Mouse (Mus musculus): ENCODE measurements around the gene Grin2d. TPM values are rescaled to one million over a fixed set of nuclear protein-coding genes. Genes with fewer than 3 reads are reported as not detected.

The Grin2d gene
- total RNA-seq, 1 experiment from 2014 or later: not detected

GRCm38 (mm10) chr7:45793969-45794585 lies 84.1 kb downstream of the Grin2d start:
- no peak for ATAC-seq (replicated peaks; ENCODE audit: insufficient number of reproducible peaks, low FRiP score, low TSS enrichment, poor library complexity, severe bottlenecking)

- ATAC-seq (replicated peaks; ENCODE audit: insufficient number of reproducible peaks, low FRiP score, low TSS enrichment, poor library complexity, severe bottlenecking): no peak
These were observed 84.9 kb downstream of the Grin2d start for GRCm38 (mm10) chr7:45793240-45793639.

- no peak for ATAC-seq (replicated peaks; ENCODE audit: insufficient number of reproducible peaks, low FRiP score, low TSS enrichment, poor library complexity, severe bottlenecking)
These were observed 86.3 kb downstream of the Grin2d start for GRCm38 (mm10) chr7:45791756-45792490.

- ATAC-seq (replicated peaks; ENCODE audit: insufficient number of reproducible peaks, low FRiP score, low TSS enrichment, poor library complexity, severe bottlenecking): no peak
These were observed 87.5 kb downstream of the Grin2d start for GRCm38 (mm10) chr7:45790721-45791120.

GRCm38 (mm10) chr7:45787642-45788041 lies 90.5 kb downstream of the Grin2d start:
- ATAC-seq (replicated peaks; ENCODE audit: insufficient number of reproducible peaks, low FRiP score, low TSS enrichment, poor library complexity, severe bottlenecking): no peak

- ATAC-seq (replicated peaks; ENCODE audit: insufficient number of reproducible peaks, low FRiP score, low TSS enrichment, poor library complexity, severe bottlenecking): no peak
These were observed 91.3 kb downstream of the Grin2d start for GRCm38 (mm10) chr7:45786661-45787413.

- no peak for ATAC-seq (replicated peaks; ENCODE audit: insufficient number of reproducible peaks, low FRiP score, low TSS enrichment, poor library complexity, severe bottlenecking)
These were observed 92.0 kb downstream of the Grin2d start for GRCm38 (mm10) chr7:45786136-45786578.

- ATAC-seq (replicated peaks; ENCODE audit: insufficient number of reproducible peaks, low FRiP score, low TSS enrichment, poor library complexity, severe bottlenecking): no peak
These were observed 92.6 kb downstream of the Grin2d start for GRCm38 (mm10) chr7:45785388-45786135.

- ATAC-seq (replicated peaks; ENCODE audit: insufficient number of reproducible peaks, low FRiP score, low TSS enrichment, poor library complexity, severe bottlenecking): no peak
These were observed 93.4 kb downstream of the Grin2d start, which contains the start of gene Sult2b1 for GRCm38 (mm10) chr7:45784524-45785372. Gene Sult2b1 (minus strand): TSS chr7:45784669.

GRCm38 (mm10) chr7:45783511-45784091 lies 94.6 kb downstream of the Grin2d start, which contains the start of gene Lmtk3:
Gene Lmtk3 (plus strand): TSS chr7:45783738.
- ATAC-seq (replicated peaks; ENCODE audit: insufficient number of reproducible peaks, low FRiP score, low TSS enrichment, poor library complexity, severe bottlenecking): no peak

- no peak for ATAC-seq (replicated peaks; ENCODE audit: insufficient number of reproducible peaks, low FRiP score, low TSS enrichment, poor library complexity, severe bottlenecking)
These were observed 95.9 kb downstream of the Grin2d start for GRCm38 (mm10) chr7:45782271-45782670.

Other genes with a start within 250 kb of the Grin2d start
- 0.19 TPM in 1 of 3 replicates, not detected in the others for gene Mamstr, start 238.4 kb downstream of the Grin2d start, total RNA-seq (2017)
- gene Fut2, start 212.0 kb downstream of the Grin2d start, total RNA-seq (2017): 1.4 TPM in 1 of 3 replicates, not detected in the others
- gene Ntn5, start 194.4 kb downstream of the Grin2d start, total RNA-seq (2017): not detected in 3 replicates
- gene Sec1, start 184.0 kb downstream of the Grin2d start, total RNA-seq (2017): not detected in 3 replicates
- not detected in 3 replicates for gene Car11, start 178.5 kb downstream of the Grin2d start, total RNA-seq (2017)
- gene Dbp, start 173.3 kb downstream of the Grin2d start, total RNA-seq (2017): 4.3 to 13.1 TPM (median 4.5 TPM) in 3 replicates
- gene Rpl18, start 162.9 kb downstream of the Grin2d start, total RNA-seq (2017): 966 to 1,078 TPM (median 1,028 TPM) in 3 replicates
- gene Sphk2, start 160.4 kb downstream of the Grin2d start, total RNA-seq (2017): 11.0 to 15.9 TPM (median 11.5 TPM) in 3 replicates
- gene Fam83e, start 157.2 kb downstream of the Grin2d start, total RNA-seq (2017): 0.78 to 1.4 TPM in 2 of 3 replicates, not detected in the other
- gene Spaca4, start 152.6 kb downstream of the Grin2d start, total RNA-seq (2017): not detected in 3 replicates
- gene Lmtk3, start 94.6 kb downstream of the Grin2d start, total RNA-seq (2017): not detected in 3 replicates
- gene Sult2b1, start 93.7 kb downstream of the Grin2d start, total RNA-seq (2017): 1.3 to 7.5 TPM in 2 of 3 replicates, not detected in the other
- 59.2 to 78.0 TPM (median 72.7 TPM) in 3 replicates for gene Cyth2, start 63.8 kb downstream of the Grin2d start, total RNA-seq (2017)
- 0.19 TPM in 1 of 3 replicates, not detected in the others for gene Kcnj14, start 53.6 kb downstream of the Grin2d start, total RNA-seq (2017)
- gene Grwd1, start 47.4 kb downstream of the Grin2d start, total RNA-seq (2017): 5.8 to 8.7 TPM (median 6.7 TPM) in 3 replicates
- 28.7 to 45.8 TPM (median 45.2 TPM) in 3 replicates for gene Kdelr1, start 5.6 kb downstream of the Grin2d start, total RNA-seq (2017)
- not detected in 3 replicates for gene Syngr4, start 18.3 kb upstream of the Grin2d start, total RNA-seq (2017)
- 4.4 to 5.6 TPM (median 4.4 TPM) in 3 replicates for gene Tmem143, start 18.6 kb upstream of the Grin2d start, total RNA-seq (2017)
- 293 to 405 TPM (median 376 TPM) in 3 replicates for gene Emp3, start 43.0 kb upstream of the Grin2d start, total RNA-seq (2017)
- 2.9 TPM in 2 of 3 replicates, not detected in the other for gene Ccdc114, start 45.7 kb upstream of the Grin2d start, total RNA-seq (2017)
- gene Abcc6, start 151.9 kb upstream of the Grin2d start, total RNA-seq (2017): not detected in 3 replicates
- 14.2 to 34.6 TPM (median 17.8 TPM) in 3 replicates for gene Nomo1, start 155.3 kb upstream of the Grin2d start, total RNA-seq (2017)
- not detected in 3 replicates for gene Kcnj11, start 222.4 kb upstream of the Grin2d start, total RNA-seq (2017)